Mouse (Mus musculus) liver, adult 2 months (tissue): Measurements from ENCODE around the gene Hnrnph1. TPM values are rescaled to one million over a fixed set of nuclear protein-coding genes. Genes with fewer than 3 reads are reported as not detected.

Experiments used
- DNase-seq: peaks from one replicate; pipeline ENCODE4 v3.0.0-alpha.2; 2011; ENCODE audit warnings: low read depth, low spot score; ENCODE audit errors: extremely low read depth
- H3K27ac ChIP-seq: fragments of 200-500 bp; replicated peaks from 2 replicates; pipeline ENCODE4 v1.5.1; 2012; ENCODE audit warnings: low read depth, mild to moderate bottlenecking, control low read depth, inconsistent platforms, low read length; ENCODE audit not compliant: insufficient read depth
- H3K27me3 ChIP-seq: fragments of 200-500 bp; 2 replicates; pipeline ENCODE4 v1.6.1; 2012; ENCODE audit warnings: mild to moderate bottlenecking, moderate library complexity, low read length, inconsistent platforms; ENCODE audit not compliant: control insufficient read depth, insufficient read depth
- H3K36me3 ChIP-seq: fragments of 200-500 bp; 2 replicates; pipeline ENCODE4 v1.6.1; 2012; ENCODE audit warnings: low read length, inconsistent platforms; ENCODE audit not compliant: control insufficient read depth, insufficient read depth
- H3K4me1 ChIP-seq: fragments of 200-500 bp; 2 replicates; pipeline ENCODE4 v1.6.1; 2011; ENCODE audit warnings: low read length; ENCODE audit not compliant: control insufficient read depth, insufficient read depth
- H3K4me3 ChIP-seq: fragments of 200-500 bp; 2 replicates; pipeline ENCODE4 v1.5.1; 2011; ENCODE audit warnings: low read depth, mild to moderate bottlenecking, control low read depth, low read length, moderate library complexity; ENCODE audit not compliant: insufficient read depth
- H3K79me2 ChIP-seq: fragments of 200-500 bp; 2 replicates; pipeline ENCODE4 v1.6.1; 2012; ENCODE audit warnings: inconsistent platforms, mild to moderate bottlenecking, low read length, moderate library complexity; ENCODE audit not compliant: control insufficient read depth, insufficient read depth
- H3K9ac ChIP-seq: fragments of 200-500 bp; 2 replicates; pipeline ENCODE4 v1.6.1; 2012; ENCODE audit warnings: low read depth, mild to moderate bottlenecking, control low read depth, inconsistent platforms, low read length
- CTCF ChIP-seq: fragments of 200-500 bp; IDR thresholded peaks from 2 replicates; pipeline ENCODE4 v1.5.1; 2011; ENCODE audit warnings: low read depth, low read length, control low read depth
- POLR2A ChIP-seq: fragments of 200-500 bp; IDR thresholded peaks from 2 replicates; pipeline ENCODE4 v1.6.1; 2011; ENCODE audit warnings: low read length, control low read depth; ENCODE audit not compliant: insufficient read depth; ENCODE audit errors: extremely low read depth
- WGBS: fragments of 180-500 bp; shearing (Covaris S2); methylation state at CpG from one replicate; pipeline ENCODE4 v1.1.7; 2018; 5-methylcytosine and 5-hydroxymethylcytosine counted together
- polyA plus RNA-seq: library from polyadenylated mRNA; depleted of rRNA; stranded (reverse); fragments of >200 nt; gene quantifications from 2 replicates; pipeline ENCODE4 v1.2.3, GENCODE M21; 2012
- total RNA-seq: library from RNA; depleted of rRNA; stranded (reverse); fragments of >200 nt; gene quantifications from 2 replicates; pipeline ENCODE4 v1.2.3, GENCODE M21; 2014

The Hnrnph1 gene
- total and polyA plus RNA-seq, 2 experiments, result 17.6 to 97.1 TPM

DNA sequence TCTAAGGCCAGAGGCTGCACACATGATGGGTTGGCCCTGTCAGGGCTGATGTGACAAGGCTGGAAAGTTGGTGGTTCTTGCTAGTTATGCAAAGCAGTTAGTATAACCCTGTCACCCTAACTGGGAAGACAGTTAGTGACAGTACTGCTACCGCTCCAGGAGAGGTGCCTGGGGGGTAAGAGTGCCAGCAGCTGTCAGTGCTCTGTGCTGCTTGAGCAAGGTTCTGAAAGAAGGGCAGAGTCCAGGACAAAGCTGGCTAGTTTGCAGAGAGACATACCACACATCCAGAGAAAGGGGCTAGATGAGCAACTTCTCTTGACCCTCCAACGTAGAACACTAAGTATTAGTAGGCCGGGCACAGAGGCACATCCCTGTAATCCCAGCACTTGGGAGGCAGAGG is 25.7 kb downstream of the Hnrnph1 start:
- Histone ChIP-seq H3K4me3 (no peak overlapping the region), H3K79me2 (no peaks in the 10 kb centered on the region), H3K4me1 (no peaks in the 10 kb centered on the region), H3K9ac (no peak overlapping the region), H3K27ac (no peak overlapping the region), H3K36me3 (peaks cover 11% of the 10 kb centered on the region), H3K27me3 (no peaks in the 10 kb centered on the region)
- WGBS, result 82% methylated on average over 3 of the region's 3 CpGs
- peak; percentile 49 for DNase-seq
- no peak for TF ChIP-seq CTCF
- no peak for TF ChIP-seq POLR2A

- no peak overlapping the region for H3K9ac ChIP-seq
- WGBS, result 71% methylated on average over 10 of the region's 10 CpGs
- TF ChIP-seq POLR2A (no peak), CTCF (no peak)
- H3K79me2 ChIP-seq, result no peaks in the 10 kb centered on the region
- no peaks in the 10 kb centered on the region for H3K27me3 ChIP-seq
- no peaks in the 10 kb centered on the region for H3K4me1 ChIP-seq
- peaks cover 13% of the 10 kb centered on the region for H3K36me3 ChIP-seq
- H3K4me3 ChIP-seq, result no peak overlapping the region
- DNase-seq, result no peak
- H3K27ac ChIP-seq, result no peak overlapping the region
Observed at GRCm38 (mm10) chr11:50403367-50404014, 26.7 kb downstream of the Hnrnph1 start.

DNA sequence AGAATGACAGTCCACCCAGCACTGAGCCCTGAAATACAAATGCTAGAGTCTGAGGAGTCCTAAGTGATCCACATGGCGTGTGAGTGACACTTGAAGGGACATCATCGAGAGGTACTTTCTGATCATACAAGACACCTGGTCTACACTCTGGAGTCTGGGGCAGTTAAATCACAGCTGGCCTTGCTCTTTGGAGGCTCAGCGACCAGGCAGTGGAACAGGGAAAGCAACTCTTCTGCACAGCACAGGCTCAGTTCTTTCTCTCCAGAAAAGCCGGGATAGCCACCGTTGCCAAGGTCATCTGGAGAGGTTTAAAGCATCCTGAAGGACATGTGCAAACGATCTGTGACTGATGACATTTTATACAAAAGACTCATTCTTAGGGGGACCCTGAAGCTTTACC is 30.4 kb downstream of the Hnrnph1 start:
- H3K79me2 ChIP-seq, result no peaks in the 10 kb centered on the region
- H3K4me1 ChIP-seq, result no peaks in the 10 kb centered on the region
- H3K9ac ChIP-seq, result no peak overlapping the region
- H3K27ac ChIP-seq, result no peak overlapping the region
- no peak for DNase-seq
- H3K27me3 ChIP-seq, result no peaks in the 10 kb centered on the region
- H3K4me3 ChIP-seq, result no peak overlapping the region
- H3K36me3 ChIP-seq, result peaks cover 11% of the 10 kb centered on the region
- WGBS, result 73% methylated on average over 6 of the region's 6 CpGs
- no peak for TF ChIP-seq CTCF
- no peak for TF ChIP-seq POLR2A

GRCm38 (mm10) chr11:50415563-50416241 is 38.9 kb downstream of the Hnrnph1 start:
- TF ChIP-seq CTCF (no peak), POLR2A (no peak)
- peak; percentile 77 for DNase-seq
- Histone ChIP-seq H3K27me3 (no peaks in the 10 kb centered on the region), H3K4me1 (peaks cover 9% of the 10 kb centered on the region), H3K27ac (peak overlapping the region; percentile 58), H3K79me2 (no peaks in the 10 kb centered on the region), H3K9ac (no peak overlapping the region), H3K4me3 (no peak overlapping the region), H3K36me3 (peaks cover 13% of the 10 kb centered on the region)
- WGBS, result 81% methylated on average over 6 of the region's 6 CpGs

- Histone ChIP-seq H3K27me3 (no peaks in the 10 kb centered on the region), H3K79me2 (no peaks in the 10 kb centered on the region), H3K36me3 (peaks cover 10% of the 10 kb centered on the region), H3K4me3 (no peak overlapping the region), H3K4me1 (peaks cover 9% of the 10 kb centered on the region), H3K9ac (no peak overlapping the region), H3K27ac (no peak overlapping the region)
- 43% methylated on average over 2 of the region's 2 CpGs for WGBS
- TF ChIP-seq CTCF (no peak), POLR2A (no peak)
- DNase-seq, result peak; percentile 70
Observed at GRCm38 (mm10) chr11:50417856-50418255, 41.1 kb downstream of the Hnrnph1 start.

DNA sequence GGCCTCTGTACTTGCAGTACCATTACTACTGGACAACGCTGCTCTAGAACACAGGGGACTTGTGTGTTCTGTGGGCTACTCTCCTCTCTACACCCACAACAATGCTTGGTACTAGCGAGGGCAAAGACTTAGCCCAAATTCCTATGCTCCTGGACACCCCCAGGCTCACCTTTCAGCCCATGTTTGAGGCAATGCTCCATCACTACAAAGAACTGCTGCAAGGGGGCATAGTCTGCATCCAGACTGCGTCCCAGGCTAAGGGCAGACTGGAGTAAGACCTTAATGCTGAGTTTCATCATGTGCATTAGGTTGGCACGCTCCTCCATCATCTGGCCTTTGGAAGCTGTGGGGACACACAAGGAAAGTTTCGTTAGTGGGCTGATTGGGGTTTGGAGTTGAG is 44.7 kb downstream of the Hnrnph1 start:
- peaks cover 2% of the 10 kb centered on the region; the same call in 1 of the 2 replicates for H3K79me2 ChIP-seq
- H3K36me3 ChIP-seq, result peaks cover 9% of the 10 kb centered on the region
- H3K27me3 ChIP-seq, result no peaks in the 10 kb centered on the region
- 89% methylated on average over 5 of the region's 5 CpGs for WGBS
- no peak overlapping the region for H3K27ac ChIP-seq
- TF ChIP-seq POLR2A, result no peak
- no peak for TF ChIP-seq CTCF
- peaks cover 4% of the 10 kb centered on the region; the same call in 1 of the 2 replicates for H3K4me1 ChIP-seq
- H3K4me3 ChIP-seq, result no peak overlapping the region
- DNase-seq, result no peak
- no peak overlapping the region for H3K9ac ChIP-seq
